Mouse (Mus musculus) cerebellum, adult 2 months (tissue): ENCODE results near the gene Gpr88.

ENCODE experiments used
- CTCF ChIP-seq: fragments of 200-500 bp; IDR thresholded peaks from 2 replicates; pipeline ENCODE4 v1.5.1; 2011; ENCODE audit warnings: low read depth, mild to moderate bottlenecking, control low read depth, low read length, moderate library complexity, borderline replicate concordance; ENCODE audit not compliant: insufficient read depth
- POLR2A ChIP-seq: fragments of 200-500 bp; IDR thresholded peaks from 2 replicates; pipeline ENCODE4 v1.6.1; 2011; ENCODE audit warnings: low read length, control low read depth, borderline replicate concordance; ENCODE audit not compliant: insufficient read depth

DNA sequence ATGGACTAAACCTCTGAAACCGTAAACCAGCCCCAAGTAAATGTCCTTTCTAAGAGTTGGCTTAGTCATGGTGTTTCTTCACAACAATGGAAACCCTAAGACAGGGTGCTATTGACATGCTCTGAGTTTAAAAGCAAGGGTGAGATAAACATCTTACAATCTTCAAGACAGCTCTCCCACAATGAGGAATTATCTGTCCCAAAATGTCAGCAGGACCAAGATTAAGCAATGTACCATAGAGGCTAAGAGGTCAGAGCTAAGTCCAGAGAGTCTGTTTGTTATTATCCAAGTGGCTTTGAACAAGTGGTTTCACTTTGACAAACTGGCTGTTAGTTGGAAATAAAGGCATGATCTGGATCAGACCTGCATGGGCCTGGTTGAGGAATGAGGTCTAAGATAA is 10.7 kb upstream of the Gpr88 start:
- no peak for TF ChIP-seq POLR2A
- TF ChIP-seq CTCF = no peak
